Mouse (Mus musculus) adrenal gland, adult (tissue): ENCODE data around the gene Cyp11a1.

Experiments
- DNase-seq, 2 experiments: peaks; one replicate each; pipeline ENCODE4 v3.0.0; 2022 to 2023; ENCODE audit warnings: low spot score in 1 of 2; ENCODE audit not compliant: inconsistent age in 2 of 2

Cyp11a1 gene

DNA sequence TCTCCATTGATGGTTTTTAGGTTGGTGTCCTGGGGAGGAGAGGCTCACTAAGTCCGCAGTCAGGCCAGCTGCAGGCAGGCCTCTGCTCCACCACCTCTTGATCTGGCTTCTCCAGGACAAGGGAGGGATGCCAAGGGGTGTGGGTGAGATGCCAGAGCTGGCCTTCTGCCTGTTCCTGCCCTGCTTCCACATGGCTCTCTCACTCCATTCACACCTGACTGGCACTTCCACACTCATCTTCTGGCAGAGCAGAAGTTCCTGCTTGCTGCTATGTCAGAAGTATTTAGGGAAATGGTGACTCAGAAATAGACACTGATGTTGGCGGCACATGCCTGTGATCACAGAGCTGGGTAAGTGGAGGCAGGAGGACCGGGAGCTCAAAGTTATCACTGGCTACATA is 61.3 kb downstream of the Cyp11a1 start:
- no peak for DNase-seq

DNA sequence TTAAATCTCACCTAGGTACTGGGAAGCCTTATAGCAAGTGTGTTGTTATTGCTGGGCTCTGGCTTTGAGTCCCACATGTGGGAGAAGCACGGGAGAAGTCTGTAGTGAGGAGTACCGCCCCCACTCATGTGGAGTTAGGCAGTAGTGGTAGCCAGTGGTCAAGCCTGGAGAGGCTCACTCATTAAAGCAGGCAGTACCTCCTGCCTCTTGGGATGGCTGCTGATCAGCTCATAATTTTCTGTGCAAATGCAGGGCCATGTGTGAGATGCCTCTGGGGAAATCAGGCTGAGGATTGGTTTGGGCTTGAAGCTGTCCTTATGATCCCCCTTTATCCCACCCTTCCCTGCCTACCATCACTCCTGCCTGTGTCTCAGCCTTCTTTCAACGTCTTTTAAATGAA is 68.3 kb downstream of the Cyp11a1 start:
- DNase-seq: no peak
